Mouse (Mus musculus): ENCODE results near the gene Khdrbs1. TPM values are rescaled to one million over a fixed set of nuclear protein-coding genes. Genes with fewer than 3 reads are reported as not detected.
"Not testable (repeated sequence)": the region's sequence is repeated elsewhere in the genome, so short reads cannot be mapped to it uniquely, and the experiment has no call there.

Gene Khdrbs1
- polyA plus RNA-seq, 1 experiment, result 40.4 TPM

- no peaks in the 10 kb centered on the region; the same call in 1 of the 2 replicates for H3K4me1 ChIP-seq (ENCODE audit: control insufficient read depth, insufficient read depth, low read length)
- TF ChIP-seq POLR2A (IDR thresholded peaks at IDR 0.05; ENCODE audit: borderline replicate concordance, control insufficient read depth, low read depth, low read length) (no peak), CTCF (IDR thresholded peaks at IDR 0.05; ENCODE audit: control insufficient read depth, insufficient read depth, low read length) (no peak)
- under 1% methylated on average over 62 of the region's 62 CpGs for WGBS
- H3K27ac ChIP-seq (ENCODE audit: control insufficient read depth, insufficient read depth, low read depth, low read length, poor library complexity), result peak overlapping the region; percentile 96
- H3K4me3 ChIP-seq (replicated peaks; ENCODE audit: control insufficient read depth, low read depth, low read length), result peak overlapping the region; percentile 95
Observed at GRCm38 (mm10) chr4:129741251-129741973, 691 bp downstream of the Khdrbs1 start.

- TF ChIP-seq CTCF (IDR thresholded peaks at IDR 0.05; ENCODE audit: control insufficient read depth, insufficient read depth, low read length) (no peak), POLR2A (IDR thresholded peaks at IDR 0.05; ENCODE audit: borderline replicate concordance, control insufficient read depth, low read depth, low read length) (no peak)
- H3K4me1 ChIP-seq (ENCODE audit: control insufficient read depth, insufficient read depth, low read length), result no peaks in the 10 kb centered on the region; the same call in 1 of the 2 replicates
- 60% methylated on average over 4 of the region's 4 CpGs for WGBS
- H3K4me3 ChIP-seq (replicated peaks; ENCODE audit: control insufficient read depth, low read depth, low read length), result no peak overlapping the region
- no peak overlapping the region for H3K27ac ChIP-seq (ENCODE audit: control insufficient read depth, insufficient read depth, low read depth, low read length, poor library complexity)
Observed at GRCm38 (mm10) chr4:129739111-129739645, 2.9 kb downstream of the Khdrbs1 start.

GRCm38 (mm10) chr4:129736173-129736572 lies 5.9 kb downstream of the Khdrbs1 start:
- 79% methylated on average over 1 of the region's 1 CpGs for WGBS
- Histone ChIP-seq H3K4me3 (replicated peaks; ENCODE audit: control insufficient read depth, low read depth, low read length) (no peak overlapping the region), H3K4me1 (ENCODE audit: control insufficient read depth, insufficient read depth, low read length) (peaks cover 2% of the 10 kb centered on the region; the same call in 1 of the 2 replicates)

GRCm38 (mm10) chr4:129735485-129735884 lies 6.6 kb downstream of the Khdrbs1 start:
- WGBS, result 89% methylated on average over 4 of the region's 4 CpGs
- not testable (repeated sequence) for H3K4me3 ChIP-seq (replicated peaks; ENCODE audit: control insufficient read depth, low read depth, low read length); H3K4me1 ChIP-seq (ENCODE audit: control insufficient read depth, insufficient read depth, low read length); H3K27ac ChIP-seq (ENCODE audit: control insufficient read depth, insufficient read depth, low read depth, low read length, poor library complexity)

More at GRCm38 (mm10) chr4:129736173-129736572, 5.9 kb downstream of the Khdrbs1 start:
- H3K27ac ChIP-seq (ENCODE audit: control insufficient read depth, insufficient read depth, low read depth, low read length, poor library complexity), result no peak overlapping the region
- TF ChIP-seq CTCF (IDR thresholded peaks at IDR 0.05; ENCODE audit: control insufficient read depth, insufficient read depth, low read length), result no peak
- no peak for TF ChIP-seq POLR2A (IDR thresholded peaks at IDR 0.05; ENCODE audit: borderline replicate concordance, control insufficient read depth, low read depth, low read length)

- Histone ChIP-seq H3K27ac (ENCODE audit: control insufficient read depth, insufficient read depth, low read depth, low read length, poor library complexity) (no peak overlapping the region), H3K4me3 (replicated peaks; ENCODE audit: control insufficient read depth, low read depth, low read length) (no peak overlapping the region), H3K4me1 (ENCODE audit: control insufficient read depth, insufficient read depth, low read length) (peaks cover 2% of the 10 kb centered on the region; the same call in 1 of the 2 replicates)
- 19% methylated on average over 5 of the region's 5 CpGs for WGBS
- TF ChIP-seq CTCF (IDR thresholded peaks at IDR 0.05; ENCODE audit: control insufficient read depth, insufficient read depth, low read length), result no peak
- TF ChIP-seq POLR2A (IDR thresholded peaks at IDR 0.05; ENCODE audit: borderline replicate concordance, control insufficient read depth, low read depth, low read length), result no peak
Observed at GRCm38 (mm10) chr4:129731423-129731822, 10.7 kb downstream of the Khdrbs1 start.

GRCm38 (mm10) chr4:129716310-129716709 lies 25.8 kb downstream of the Khdrbs1 start:
- no peaks in the 10 kb centered on the region for H3K4me1 ChIP-seq (ENCODE audit: control insufficient read depth, insufficient read depth, low read length)
- no peak for TF ChIP-seq POLR2A (IDR thresholded peaks at IDR 0.05; ENCODE audit: borderline replicate concordance, control insufficient read depth, low read depth, low read length)
- TF ChIP-seq CTCF (IDR thresholded peaks at IDR 0.05; ENCODE audit: control insufficient read depth, insufficient read depth, low read length), result no peak
- H3K27ac ChIP-seq (ENCODE audit: control insufficient read depth, insufficient read depth, low read depth, low read length, poor library complexity), result no peak overlapping the region
- 93% methylated on average over 9 of the region's 9 CpGs for WGBS
- H3K4me3 ChIP-seq (replicated peaks; ENCODE audit: control insufficient read depth, low read depth, low read length), result no peak overlapping the region

- Histone ChIP-seq H3K4me3 (replicated peaks; ENCODE audit: control insufficient read depth, low read depth, low read length) (no peak overlapping the region), H3K27ac (ENCODE audit: control insufficient read depth, insufficient read depth, low read depth, low read length, poor library complexity) (no peak overlapping the region), H3K4me1 (ENCODE audit: control insufficient read depth, insufficient read depth, low read length) (no peaks in the 10 kb centered on the region)
- no peak for TF ChIP-seq POLR2A (IDR thresholded peaks at IDR 0.05; ENCODE audit: borderline replicate concordance, control insufficient read depth, low read depth, low read length)
- no peak for TF ChIP-seq CTCF (IDR thresholded peaks at IDR 0.05; ENCODE audit: control insufficient read depth, insufficient read depth, low read length)
- WGBS, result 87% methylated on average over 8 of the region's 8 CpGs
Observed at GRCm38 (mm10) chr4:129709486-129710129, 32.5 kb downstream of the Khdrbs1 start.

- TF ChIP-seq POLR2A (IDR thresholded peaks at IDR 0.05; ENCODE audit: borderline replicate concordance, control insufficient read depth, low read depth, low read length), result no peak
- TF ChIP-seq CTCF (IDR thresholded peaks at IDR 0.05; ENCODE audit: control insufficient read depth, insufficient read depth, low read length), result no peak
- Histone ChIP-seq H3K27ac (ENCODE audit: control insufficient read depth, insufficient read depth, low read depth, low read length, poor library complexity) (no peak overlapping the region), H3K4me1 (ENCODE audit: control insufficient read depth, insufficient read depth, low read length) (no peaks in the 10 kb centered on the region), H3K4me3 (replicated peaks; ENCODE audit: control insufficient read depth, low read depth, low read length) (no peak overlapping the region)
- 76% methylated on average over 3 of the region's 3 CpGs for WGBS
Observed at GRCm38 (mm10) chr4:129706750-129707149, 35.4 kb downstream of the Khdrbs1 start.
